Mouse (Mus musculus): ENCODE measurements at regions not wholly inside any gene's neighbourhood (a gene's known extent, or its start where the extent isn't known, plus 50 kb on each side); places are given as distances from the start of the nearest gene placed in this dataset.
"Not testable (repeated sequence)": the region's sequence is repeated elsewhere in the genome, so short reads cannot be mapped to it uniquely, and the experiment has no call there.

DNA sequence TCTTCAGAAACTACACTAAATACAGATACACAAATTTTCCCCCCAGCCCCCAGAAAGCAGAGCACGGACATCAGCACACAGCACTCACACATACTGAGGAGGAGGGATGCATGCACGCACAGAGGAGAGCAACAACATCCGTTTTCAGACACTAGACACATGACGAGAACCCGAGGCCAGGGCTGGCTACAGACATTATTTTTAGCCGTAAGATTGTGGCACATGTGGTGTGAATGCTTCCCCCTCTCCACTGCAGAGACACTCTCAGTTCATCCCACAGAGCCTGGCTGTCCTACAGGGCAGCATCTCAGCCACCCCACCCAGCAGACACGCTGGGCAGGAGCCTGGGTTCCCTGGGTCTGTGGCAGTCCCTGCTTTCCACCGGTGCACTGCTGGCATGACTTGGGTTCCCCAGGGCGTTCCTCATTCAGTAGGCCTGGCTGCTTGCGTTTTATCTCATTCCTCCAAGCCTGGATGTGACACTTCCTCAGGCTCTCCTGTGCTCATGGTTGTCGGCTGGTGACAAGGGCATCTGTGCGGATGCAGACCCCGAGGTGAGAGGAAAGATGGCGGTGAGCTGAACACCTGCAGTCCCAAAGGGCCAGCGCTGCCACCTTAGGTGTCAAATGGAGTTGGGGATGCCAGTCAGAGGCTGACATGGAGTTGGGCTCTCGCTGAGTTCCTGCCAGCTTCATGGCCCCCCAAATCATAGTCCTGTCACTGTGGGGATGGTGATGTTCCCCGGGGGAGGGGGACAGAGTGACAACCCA lies 247.1 kb upstream of the Myt1l start:
- DNase-seq (ENCODE audit: low spot score) = no peak

DNA sequence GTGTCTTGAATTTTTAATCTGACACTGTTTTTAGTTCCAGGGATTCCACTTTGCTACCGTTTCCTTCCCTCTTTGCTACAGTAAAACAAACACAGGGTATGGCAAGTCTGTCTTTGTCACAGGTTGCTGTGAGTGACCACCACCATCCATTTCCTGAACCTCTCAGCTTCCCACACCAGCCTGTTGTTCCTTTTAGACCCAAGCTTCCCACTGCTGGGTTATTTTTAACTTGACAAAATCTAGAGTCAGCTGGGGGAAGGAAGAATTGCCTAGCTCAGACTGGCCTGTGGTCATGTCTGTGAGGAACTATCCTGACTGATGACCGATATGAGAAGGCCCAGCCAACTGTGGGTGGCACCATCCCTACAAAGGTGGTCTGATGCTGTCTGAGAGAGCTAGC lies 239.4 kb upstream of the Myt1l start:
- no peak for DNase-seq (ENCODE audit: low spot score)

DNA sequence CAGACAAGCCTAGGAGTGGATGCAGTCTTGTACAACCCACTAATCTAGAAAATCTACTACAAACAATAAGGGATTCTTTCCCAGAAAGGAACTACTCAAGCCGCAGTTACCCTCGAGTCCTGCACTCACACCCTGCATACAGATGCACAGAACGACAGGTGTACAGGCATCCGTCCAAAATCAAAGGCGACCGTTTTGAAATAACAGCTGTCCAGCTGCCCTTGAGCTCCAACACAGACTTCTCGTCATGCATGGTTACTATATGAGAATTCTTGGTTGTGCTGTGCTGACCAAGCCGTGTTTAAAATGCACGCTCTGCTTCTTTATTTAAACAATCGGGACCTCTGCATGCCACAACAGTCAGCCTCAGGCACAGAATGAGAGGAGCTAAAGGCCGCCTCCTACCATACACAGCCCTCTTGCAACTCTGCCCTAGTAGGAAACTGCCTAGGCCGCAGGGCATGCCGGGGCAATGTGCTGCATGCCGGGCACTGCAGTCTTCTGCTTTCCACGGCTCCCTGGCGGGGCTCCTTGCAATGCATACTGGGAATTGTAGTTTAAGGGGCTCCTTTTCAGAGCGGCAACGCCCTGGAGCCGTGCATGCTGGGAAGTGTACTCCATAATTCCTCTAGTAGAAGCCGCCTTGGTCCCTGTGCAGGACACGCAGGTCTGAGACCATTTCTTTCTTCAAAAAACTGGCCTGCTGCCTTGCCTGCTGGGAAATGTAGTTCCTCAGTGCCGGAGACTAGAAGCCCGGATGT lies 237.4 kb upstream of the Myt1l start:
- DNase-seq (ENCODE audit: low spot score) = peak; percentile 75

DNA sequence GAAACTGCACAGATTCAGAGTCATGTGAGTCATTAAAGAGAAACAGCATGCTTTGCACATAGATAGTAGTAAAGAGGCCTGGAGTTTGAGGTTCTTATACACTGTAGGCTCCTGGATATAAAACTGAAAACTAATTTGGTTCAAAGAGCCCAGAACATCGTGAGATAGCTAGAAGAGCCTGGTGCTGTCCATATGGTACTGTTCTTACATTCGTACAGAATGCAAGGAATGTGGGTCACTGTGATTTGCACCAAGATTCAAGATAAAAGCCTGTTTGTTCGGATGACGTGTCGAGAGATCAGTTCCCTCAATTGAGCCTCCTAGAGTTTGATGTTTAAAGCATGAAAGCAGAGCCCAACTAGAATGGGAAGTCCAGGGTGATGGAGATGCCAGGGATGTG lies 230.2 kb upstream of the Myt1l start:
- DNase-seq (ENCODE audit: low spot score) = no peak

DNA sequence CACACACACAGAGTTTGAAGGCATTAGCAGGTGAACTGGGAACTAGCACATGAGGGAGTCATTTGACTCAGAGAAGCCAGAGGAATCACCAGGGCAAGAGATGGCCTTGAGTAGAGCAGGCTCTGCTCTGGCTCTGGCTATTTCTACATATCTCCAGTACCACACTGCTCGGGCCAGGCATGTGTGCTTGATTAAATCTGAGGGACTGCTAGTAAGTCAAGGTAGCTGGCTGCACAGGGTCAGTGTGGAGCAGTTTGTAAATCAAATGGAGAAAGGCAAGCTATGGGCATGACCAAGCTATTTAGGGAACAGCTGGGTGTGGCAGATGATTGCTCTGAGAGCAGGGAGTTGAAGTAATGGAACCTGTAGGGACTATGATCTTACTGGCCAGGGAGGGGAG lies 212.5 kb upstream of the Myt1l start:
- DNase-seq (ENCODE audit: low spot score) = no peak

DNA sequence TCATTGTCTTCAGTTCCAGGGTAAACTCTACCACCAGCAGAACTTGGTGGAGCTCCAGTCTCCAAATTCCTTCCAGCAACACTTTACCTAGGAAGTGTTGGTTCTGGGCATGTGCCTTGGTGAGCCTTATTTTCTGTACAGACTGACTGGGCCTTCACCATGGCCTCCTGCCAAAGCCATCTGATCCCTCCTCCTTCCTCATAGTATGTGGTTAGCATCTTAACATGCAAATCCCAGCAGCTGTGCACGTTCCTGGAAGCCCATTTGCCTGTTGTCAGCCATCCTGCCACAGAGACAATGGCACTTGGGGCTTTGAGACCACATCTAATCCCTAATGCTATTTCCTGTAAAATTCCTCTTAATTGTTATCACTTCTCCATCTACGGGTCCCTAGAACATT lies 206.7 kb upstream of the Myt1l start:
- no peak for DNase-seq (ENCODE audit: low spot score)

DNA sequence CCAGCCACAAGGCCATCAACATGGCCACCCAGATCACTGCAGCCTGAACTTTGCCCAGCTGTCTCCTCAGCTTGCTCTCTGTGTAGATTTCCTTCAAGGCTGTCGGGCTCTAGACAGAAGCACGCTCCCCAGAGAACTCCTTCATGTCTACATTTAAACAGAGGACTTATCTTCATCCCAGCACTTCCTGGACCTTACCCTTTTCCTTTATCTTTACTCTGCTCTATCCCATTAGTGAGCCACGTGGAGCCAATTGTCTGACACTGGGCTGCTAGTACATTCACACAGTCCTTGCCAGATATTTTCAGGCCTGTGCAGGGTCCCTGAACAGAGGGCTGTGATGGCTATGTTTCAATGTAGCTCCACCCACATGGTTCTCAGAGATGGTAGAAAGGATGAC lies 204.7 kb upstream of the Myt1l start:
- DNase-seq (ENCODE audit: low spot score) = no peak

DNA sequence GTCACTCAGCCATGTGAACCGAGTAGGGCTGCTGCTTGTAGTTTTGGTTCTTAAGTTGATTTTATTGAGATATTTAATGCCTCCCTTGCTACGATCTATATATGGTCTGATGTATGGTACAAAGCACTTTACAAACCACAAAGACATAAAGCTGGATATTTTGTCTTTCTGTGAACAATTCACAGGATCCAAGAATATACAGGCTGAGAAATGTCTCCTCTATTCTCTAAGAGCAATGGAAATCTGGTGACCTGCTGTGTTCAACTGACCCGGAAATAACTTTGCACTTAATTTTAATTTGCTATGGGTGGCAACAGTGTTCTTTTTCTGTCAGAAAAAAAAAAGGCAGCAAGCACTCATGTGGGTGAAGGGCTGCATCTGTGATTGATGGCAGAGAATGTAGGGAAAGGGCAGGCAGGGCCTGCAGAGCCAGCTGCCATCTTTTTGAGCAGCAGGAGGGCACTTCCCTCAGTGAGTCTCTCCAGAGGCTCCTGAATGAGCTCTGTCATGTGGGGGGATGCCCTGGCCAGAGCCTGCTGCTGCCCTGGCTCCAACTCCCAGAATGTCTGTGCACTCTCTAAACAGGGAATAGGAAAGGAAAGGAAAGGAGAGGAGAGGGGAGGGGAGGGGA lies 192.2 kb upstream of the Myt1l start:
- no peak for DNase-seq (ENCODE audit: low spot score)

DNA sequence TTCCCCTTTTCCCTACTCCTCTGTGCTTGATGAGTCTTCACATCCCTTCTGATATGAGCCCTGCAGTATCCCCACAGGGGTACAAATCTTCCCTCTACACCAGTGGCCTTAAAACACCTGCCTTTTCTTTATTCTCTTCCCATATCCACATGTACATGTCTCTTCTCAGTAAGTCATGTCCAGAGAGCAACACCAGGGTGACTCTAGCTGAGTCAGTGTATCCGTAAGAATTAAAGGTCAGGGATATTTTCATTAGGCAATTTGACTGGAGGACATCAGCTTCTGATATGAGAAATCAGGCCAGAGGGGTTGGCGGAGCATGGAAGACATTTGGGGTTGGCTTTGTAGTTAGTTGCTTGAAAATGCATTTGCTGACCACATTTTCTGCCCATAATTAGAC lies 190.8 kb upstream of the Myt1l start:
- no peak for DNase-seq (ENCODE audit: low spot score)

DNA sequence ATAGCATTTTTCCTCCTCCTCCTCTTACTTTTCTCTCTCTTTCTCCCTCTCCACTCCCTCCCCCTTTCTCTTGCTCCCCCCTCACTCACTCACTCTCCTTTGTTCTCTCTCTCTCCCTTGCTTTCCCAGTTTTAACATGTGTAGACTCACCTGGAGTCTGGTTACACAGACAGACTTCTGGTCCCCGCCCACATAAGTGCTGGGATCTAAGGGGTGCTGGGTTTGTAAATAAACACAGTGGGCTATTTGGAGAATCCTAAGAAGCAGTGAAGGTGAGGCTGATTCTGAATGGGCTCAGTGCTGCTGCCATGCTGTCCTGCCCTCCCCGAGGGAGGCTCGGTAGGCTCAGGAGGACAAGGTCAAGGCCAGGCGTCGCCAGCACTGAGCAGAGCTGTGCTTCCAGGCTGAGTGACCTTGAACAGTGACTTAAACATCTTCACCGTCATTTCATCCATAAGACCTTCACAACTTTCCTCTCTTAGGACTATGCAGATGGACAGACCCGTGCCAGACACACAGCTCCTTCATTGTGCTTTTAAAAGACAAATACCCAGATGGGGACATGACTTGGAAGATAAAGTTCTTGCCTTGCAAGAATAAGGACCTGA lies 186.7 kb upstream of the Myt1l start:
- no peak for DNase-seq (ENCODE audit: low spot score)

DNA sequence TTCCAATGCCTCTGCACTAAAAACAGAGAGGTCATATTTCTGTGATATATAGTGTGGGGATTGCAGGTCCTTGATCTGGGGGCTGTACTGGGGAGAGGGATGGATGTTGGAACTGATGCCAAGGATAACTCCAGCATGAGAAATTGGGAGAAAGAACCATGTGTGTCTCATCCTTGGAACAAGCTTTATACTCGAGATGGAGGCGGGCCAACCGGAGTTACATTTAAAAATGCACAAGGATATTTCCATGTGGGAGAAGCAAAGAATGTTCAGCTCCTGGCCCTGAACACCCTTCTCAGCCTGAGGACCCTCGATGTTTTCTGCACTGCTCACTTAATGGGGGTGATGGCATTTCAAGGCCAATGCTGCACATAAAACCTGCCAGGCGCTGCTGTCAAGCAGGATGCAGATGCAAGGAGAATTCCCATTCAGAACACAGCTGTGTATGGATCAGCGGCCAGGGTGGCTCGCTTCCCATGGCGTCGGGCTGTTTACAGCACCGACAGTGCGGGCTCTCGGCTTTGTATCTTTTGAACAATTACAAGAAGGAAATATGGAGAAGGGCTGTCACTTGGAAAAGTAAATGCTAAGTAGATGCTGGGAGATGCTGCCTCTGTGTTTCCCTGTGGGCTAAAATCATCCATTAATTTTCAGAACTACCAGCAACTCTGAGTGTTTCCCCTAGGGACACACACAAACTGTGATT lies 184.9 kb upstream of the Myt1l start:
- DNase-seq (ENCODE audit: low spot score) = no peak

DNA sequence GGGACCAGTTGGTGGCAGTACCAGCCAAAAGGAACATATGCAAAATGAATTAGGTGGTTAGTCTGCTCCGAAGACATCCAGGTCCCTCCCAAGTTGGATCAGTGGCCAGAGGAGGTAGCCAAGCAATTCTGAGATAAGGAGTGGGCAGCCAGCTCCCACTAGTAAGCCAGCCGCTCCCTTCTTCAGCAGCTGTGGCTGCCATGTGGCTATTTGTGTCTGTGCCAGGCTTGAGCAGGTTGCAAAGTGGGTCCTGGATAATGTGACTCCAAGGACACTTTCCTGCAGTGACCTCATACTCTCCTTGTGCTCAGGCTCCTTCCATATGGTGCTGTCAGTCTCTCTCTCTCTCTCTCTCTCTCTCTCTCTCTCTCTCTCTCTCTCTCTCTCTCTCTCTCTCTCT lies 179.5 kb upstream of the Myt1l start:
- no peak for DNase-seq (ENCODE audit: low spot score)

DNA sequence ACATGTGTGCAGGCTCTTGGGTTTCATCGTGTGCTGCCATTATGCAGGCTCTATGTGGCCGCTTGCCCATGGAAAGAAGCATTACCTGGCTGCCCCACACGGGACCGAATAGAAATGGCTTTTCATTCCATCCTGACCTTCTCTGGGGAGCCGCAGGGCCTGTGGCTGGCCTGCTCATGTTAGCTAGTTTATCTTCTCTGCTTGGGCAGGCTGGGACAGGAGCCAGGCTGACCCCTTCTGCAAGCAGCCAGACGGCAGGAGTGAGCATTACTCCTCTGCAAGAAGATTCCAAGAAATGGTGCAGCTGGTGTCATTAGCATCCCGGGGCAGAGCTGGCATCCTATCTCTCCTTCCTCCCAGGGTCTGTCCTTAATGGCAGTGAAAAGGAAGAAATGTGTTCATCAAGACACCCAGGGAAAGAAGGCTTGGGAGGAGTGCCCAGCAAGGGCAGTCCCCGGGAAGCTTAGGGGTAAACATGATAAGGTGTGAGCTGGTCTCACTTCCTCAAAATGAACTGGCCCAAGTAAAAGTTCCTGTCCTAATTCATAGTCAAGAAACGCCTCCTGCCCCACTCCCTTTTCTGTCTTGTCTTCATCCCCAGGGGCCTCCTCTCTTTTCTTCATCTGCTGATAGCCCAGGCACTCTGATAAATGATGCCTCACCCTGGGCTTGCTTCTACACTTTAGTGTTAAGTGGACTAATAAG lies 178.9 kb upstream of the Myt1l start:
- no peak for DNase-seq (ENCODE audit: low spot score)

DNA sequence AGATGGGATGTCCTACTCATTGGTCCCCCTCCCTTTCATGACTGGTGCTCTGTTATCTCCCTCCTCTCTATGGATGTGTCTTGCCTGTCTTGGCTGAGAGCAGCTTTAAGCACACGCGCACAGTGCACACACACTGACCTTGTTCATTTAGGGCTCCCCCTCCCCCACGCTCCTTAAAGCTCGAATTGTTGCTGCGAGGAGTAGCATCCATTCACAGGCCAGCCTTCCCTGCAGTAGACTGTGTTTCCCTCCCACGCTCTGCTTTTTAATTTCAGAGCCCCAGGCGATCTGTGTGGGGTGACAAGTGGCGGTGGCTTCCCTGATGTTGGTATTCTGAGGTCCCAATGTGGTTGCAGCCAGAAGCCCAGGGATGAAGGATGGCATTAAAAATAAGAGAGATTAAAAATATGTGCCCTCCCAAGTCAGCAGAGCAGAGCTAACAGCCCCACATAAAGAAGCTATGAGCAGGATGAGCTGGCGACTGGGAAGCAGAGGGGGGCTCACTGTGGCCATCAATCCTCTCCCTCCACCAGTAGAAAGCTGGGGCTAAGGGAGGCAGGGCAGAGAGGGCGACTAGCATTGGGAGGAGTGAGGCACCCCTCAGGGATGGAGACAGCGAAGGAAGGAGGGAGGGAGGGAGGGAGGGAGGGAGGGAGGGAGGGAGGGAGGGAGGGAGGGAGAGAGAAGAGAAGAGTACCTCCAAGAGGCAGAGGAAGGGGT lies 174.2 kb upstream of the Myt1l start:
- DNase-seq (ENCODE audit: low spot score) = no peak

DNA sequence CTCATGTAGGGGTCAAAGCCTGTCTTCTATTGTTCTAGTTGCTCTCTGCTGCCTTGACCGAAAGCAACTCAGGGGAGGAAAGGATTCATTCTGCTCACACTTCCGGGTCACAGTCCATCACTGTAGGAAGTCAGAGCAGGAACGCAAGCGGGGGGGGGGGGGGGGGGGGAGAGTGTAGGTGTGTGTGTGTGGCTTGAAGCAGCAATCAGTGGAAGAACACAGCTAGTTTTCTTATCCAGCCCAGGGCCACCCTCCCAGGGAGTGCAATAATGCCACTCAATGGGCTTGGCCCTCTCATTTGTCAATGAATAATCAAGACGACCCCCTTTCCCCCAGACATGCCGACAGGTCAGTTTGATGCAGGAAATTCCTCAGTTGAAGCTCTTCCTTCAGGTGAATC lies 173.4 kb upstream of the Myt1l start:
- no peak for DNase-seq (ENCODE audit: low spot score)

DNA sequence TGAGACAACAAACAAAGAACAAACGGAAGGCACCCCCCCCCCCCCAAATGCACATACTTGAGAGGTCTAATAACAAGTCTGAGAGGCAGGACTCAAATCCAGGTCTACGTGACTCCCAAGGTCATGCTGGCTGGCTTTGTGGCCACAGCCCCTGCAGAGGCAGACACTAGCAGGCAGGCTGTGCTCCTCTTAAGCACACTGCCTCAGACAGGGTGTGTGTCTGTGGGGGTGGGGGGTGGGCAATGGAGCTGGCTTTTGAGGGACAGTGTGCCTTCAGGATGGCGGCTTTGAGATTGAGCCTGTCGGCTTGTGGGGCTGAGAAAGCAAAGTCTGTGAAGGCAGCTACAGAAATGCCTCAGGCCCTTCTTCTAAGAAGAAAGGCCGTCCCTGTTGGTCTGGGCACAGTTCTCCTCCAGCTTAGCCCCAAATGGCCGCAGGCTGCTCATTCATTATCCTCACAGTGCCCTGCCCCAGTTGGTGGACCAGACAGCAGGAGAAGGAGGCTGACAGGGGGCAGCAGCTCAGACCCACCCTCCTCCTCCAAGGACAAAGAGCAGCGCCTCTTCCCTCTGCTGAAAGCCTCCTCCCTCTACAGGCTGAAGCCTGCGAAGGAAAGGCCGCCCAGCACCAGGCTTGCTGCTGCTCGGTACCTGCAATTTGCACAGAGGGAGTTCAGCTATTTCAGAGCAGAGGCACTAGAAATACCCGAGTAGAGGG lies 171.3 kb upstream of the Myt1l start:
- no peak for DNase-seq (ENCODE audit: low spot score)

DNA sequence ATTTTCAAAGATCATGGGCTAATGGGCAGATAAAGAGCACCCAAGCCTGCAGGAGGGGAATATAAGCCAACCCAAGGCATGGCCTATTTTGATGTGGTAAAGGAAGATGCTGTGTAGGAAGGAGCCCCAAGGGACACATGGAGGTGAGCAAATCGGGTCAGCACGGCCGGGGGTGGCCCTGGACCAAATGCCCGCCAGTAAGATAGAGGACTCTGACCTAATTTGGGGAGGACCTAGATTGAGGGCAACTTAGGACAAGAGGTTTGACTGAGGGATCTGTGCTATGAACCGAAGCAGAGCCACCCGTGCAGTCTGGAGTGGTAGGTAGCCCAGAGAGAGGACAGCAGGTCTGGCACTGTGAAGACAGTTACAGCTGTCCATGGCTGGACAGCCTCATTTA lies 166.9 kb upstream of the Myt1l start:
- DNase-seq (ENCODE audit: low spot score) = no peak

DNA sequence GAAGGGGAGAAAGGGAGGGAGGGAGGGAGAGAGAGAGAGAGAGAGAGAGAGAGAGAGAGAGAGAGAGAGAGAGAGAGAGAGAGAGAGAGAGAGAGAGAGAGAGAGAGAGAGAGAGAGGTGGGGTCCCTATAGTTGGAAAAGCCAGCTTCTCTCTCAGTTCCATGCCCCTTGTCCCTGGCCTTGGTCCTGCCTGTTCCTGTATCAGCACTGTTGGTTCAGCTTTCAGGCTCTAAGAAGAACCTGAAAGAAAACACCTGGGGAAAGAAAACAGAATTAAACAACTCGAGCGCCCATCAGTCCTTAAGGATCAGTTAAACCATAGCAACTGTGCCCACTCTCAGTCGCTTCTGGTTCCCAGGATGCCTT lies 160.5 kb upstream of the Myt1l start:
- DNase-seq (ENCODE audit: low spot score) = not testable (repeated sequence)

DNA sequence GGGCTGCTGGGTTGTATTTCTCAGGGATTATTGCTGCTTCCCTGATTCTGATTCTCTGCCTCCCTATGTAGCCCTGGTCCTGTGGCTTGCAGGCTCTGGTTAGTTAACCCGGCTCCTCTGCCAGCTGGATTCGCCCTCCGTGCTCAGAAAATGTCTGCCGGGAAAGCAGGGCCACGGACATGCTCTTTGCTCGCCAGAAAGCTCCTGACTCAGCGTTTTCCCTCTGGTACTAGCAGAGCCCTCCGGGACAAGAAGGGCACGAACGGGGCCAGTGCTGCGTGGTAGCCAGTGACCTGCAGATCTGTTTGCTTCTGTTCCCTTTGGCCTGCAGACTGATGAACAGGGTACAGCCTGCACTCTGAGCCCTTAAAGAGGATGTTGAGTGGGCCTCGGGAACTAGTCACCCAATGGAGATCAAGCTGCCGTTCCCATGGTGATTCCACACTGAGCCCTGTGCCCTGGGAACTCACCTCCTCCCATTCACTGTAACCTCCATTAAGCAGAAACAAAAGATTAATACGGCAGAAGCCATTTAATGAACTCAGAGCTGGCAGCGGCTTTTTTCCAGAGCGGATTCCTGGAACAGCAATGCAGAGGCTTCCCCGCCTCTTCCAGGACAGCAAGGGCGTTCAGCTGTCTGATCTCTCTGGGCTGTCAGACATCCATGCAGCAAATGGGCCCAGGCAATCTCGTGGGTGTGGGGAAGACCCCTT lies 159.9 kb upstream of the Myt1l start:
- DNase-seq (ENCODE audit: low spot score) = no peak

DNA sequence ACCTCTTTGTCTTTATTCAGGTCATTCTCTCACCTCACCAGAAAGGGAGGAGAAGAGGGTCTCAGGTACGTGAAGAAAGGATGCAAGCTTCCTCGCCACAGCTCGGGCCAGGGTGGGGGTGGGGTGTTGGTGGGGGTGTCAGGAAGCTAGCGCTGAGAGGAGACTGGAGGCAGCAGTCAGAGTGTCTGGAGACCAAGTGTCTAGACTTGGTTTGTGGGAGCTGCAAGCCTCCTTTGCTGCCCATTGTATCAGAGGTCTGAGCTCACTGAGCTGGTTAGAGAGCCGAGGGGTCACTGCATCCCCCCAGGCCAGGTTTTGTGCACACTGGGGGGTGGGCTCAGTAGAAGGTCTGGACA lies 159.4 kb upstream of the Myt1l start:
- DNase-seq (ENCODE audit: low spot score) = no peak

Measured in T-cell, adult 2 months (primary cell).